Comparison of ENCODE assay signal across 17 mouse cellular contexts in genomic region chr4:154943323-154944039, GRCm38 (mm10). TPM values are rescaled to one million over a fixed set of nuclear protein-coding genes. Genes with fewer than 3 reads are reported as not detected.
DNase-seq lines count a peak whose midpoint lies in the region; ATAC-seq and TF ChIP-seq lines count a peak whose summit lies in the region.
"Had no signal": no experiment of that assay in that cellular context is flagged by ENCODE, and none has a peak within 500 bp of the region (broad histone marks: within the 10 kb centered on the region; RNA-seq: fewer than 3 reads in every experiment).

No protein-coding gene starts in this region.

- H3K9ac ChIP-seq in liver, embryonic 13.5 days, result peak overlapping the region; percentile 14
- no peak overlapping the region for H3K9ac ChIP-seq in liver, embryonic 11.5 days (ENCODE audit: low read depth, low read length)
- peak overlapping the region; percentile 38 for H3K9ac ChIP-seq in ES-E14 (ENCODE audit: insufficient read depth, low read depth, low read length, poor library complexity, severe bottlenecking)
- peak overlapping the region; percentile 34 for H3K9ac ChIP-seq in liver, embryonic 14.5 days (replicated peaks)
- H3K9ac ChIP-seq in lung, postnatal 0 days (replicated peaks; ENCODE audit: low read depth), result no peak overlapping the region
- H3K9ac ChIP-seq: heart, embryonic 15.5 days; kidney, embryonic 15.5 days; lung, embryonic 15.5 days had no signal

- WGBS in liver, embryonic 13.5 days (ENCODE audit: insufficient replicate concordance), result 72% methylated on average over 6 of the region's 6 CpGs
- 82% methylated on average over 6 of the region's 6 CpGs for WGBS in liver, embryonic 11.5 days
- WGBS in liver, embryonic 14.5 days (ENCODE audit: insufficient replicate concordance), result 71% methylated on average over 6 of the region's 6 CpGs
- WGBS in lung, postnatal 0 days, result 80% methylated on average over 6 of the region's 6 CpGs

- H3K36me3 ChIP-seq in liver, embryonic 13.5 days, result no peaks in the 10 kb centered on the region
- H3K36me3 ChIP-seq in liver, embryonic 11.5 days (ENCODE audit: control insufficient read depth, insufficient read depth, low read length), result no peaks in the 10 kb centered on the region
- no peaks in the 10 kb centered on the region for H3K36me3 ChIP-seq in ES-E14 (ENCODE audit: control insufficient read depth, insufficient read depth, low read length, poor library complexity, severe bottlenecking)
- H3K36me3 ChIP-seq in liver, embryonic 14.5 days (replicated peaks; ENCODE audit: control insufficient read depth, insufficient read depth, low read depth), result no peaks in the 10 kb centered on the region
- no peaks in the 10 kb centered on the region for H3K36me3 ChIP-seq in lung, postnatal 0 days (ENCODE audit: insufficient read depth, low read length)
- H3K36me3 ChIP-seq: heart, embryonic 15.5 days; kidney, embryonic 15.5 days; lung, embryonic 15.5 days had no signal

- no peak overlapping the region for H3K4me2 ChIP-seq in liver, embryonic 13.5 days
- no peak overlapping the region for H3K4me2 ChIP-seq in liver, embryonic 11.5 days
- H3K4me2 ChIP-seq in liver, embryonic 14.5 days (ENCODE audit: low read depth), result no peak overlapping the region
- H3K4me2 ChIP-seq in lung, postnatal 0 days (replicated peaks; ENCODE audit: low read depth, low read length), result no peak overlapping the region
- H3K4me2 ChIP-seq: heart, embryonic 15.5 days; kidney, embryonic 15.5 days; lung, embryonic 15.5 days had no signal

- H3K4me1 ChIP-seq in liver, embryonic 13.5 days (replicated peaks), result peaks cover 18% of the 10 kb centered on the region
- H3K4me1 ChIP-seq in liver, embryonic 11.5 days (replicated peaks; ENCODE audit: control insufficient read depth, insufficient read depth, low read length), result no peaks in the 10 kb centered on the region
- H3K4me1 ChIP-seq in ES-E14 (ENCODE audit: control insufficient read depth in 2 of 2, insufficient read depth in 2 of 2, low read length in 2 of 2, poor library complexity in 1 of 2), result peaks cover 0 to 14% of the 10 kb centered on the region in 2 experiments; a peak in 1 of 4 replicates
- peaks cover 5 to 7% of the 10 kb centered on the region in 2 experiments for H3K4me1 ChIP-seq in liver, embryonic 14.5 days (replicated peaks; ENCODE audit: control insufficient read depth in 2 of 2, insufficient read depth in 2 of 2, low read length in 1 of 2)
- H3K4me1 ChIP-seq in lung, postnatal 0 days (ENCODE audit: insufficient read depth, low read depth, low read length), result no peaks in the 10 kb centered on the region

- H3K4me3 ChIP-seq in liver, embryonic 13.5 days (replicated peaks), result no peak overlapping the region
- H3K4me3 ChIP-seq in liver, embryonic 11.5 days (ENCODE audit: low read depth, low read length), result no peak overlapping the region
- H3K4me3 ChIP-seq in ES-E14 (ENCODE audit: insufficient read depth in 1 of 2, low read depth in 1 of 2, low read length in 2 of 2, poor library complexity in 1 of 2, severe bottlenecking in 1 of 2), result no peak overlapping the region
- H3K4me3 ChIP-seq in liver, embryonic 14.5 days (ENCODE audit: insufficient read depth in 1 of 2, low read depth in 2 of 2, low read length in 2 of 2), result no peak overlapping the region
- H3K4me3 ChIP-seq in lung, postnatal 0 days (ENCODE audit: low read depth, low read length), result no peak overlapping the region
- H3K4me3 ChIP-seq: heart, embryonic 15.5 days; kidney, embryonic 15.5 days; lung, embryonic 15.5 days; myocyte had no signal

- in situ Hi-C loops in ES-E14 (cut with MboI; ENCODE audit: low sequenced_read_pairs in 2 of 2, unreplicated experiment in 2 of 2), result no loop called here

- peaks cover 41% of the 10 kb centered on the region for H3K27me3 ChIP-seq in liver, embryonic 13.5 days
- H3K27me3 ChIP-seq in liver, embryonic 11.5 days (replicated peaks; ENCODE audit: control insufficient read depth, insufficient read depth, low read length), result peaks cover 8% of the 10 kb centered on the region
- peaks cover 8% of the 10 kb centered on the region for H3K27me3 ChIP-seq in liver, embryonic 14.5 days (ENCODE audit: control insufficient read depth, insufficient read depth, low read length)
- H3K27me3 ChIP-seq in lung, postnatal 0 days (replicated peaks; ENCODE audit: insufficient read depth, low read length), result no peaks in the 10 kb centered on the region

- ATAC-seq in liver, embryonic 13.5 days (ENCODE audit: low read depth), result no peak
- ATAC-seq in liver, embryonic 11.5 days (replicated peaks; ENCODE audit: low FRiP score), result no peak
- peak; percentile 13 for ATAC-seq in CD4-positive, CD25-positive, alpha-beta regulatory T cell, adult 4 months
- no peak for ATAC-seq in liver, embryonic 14.5 days (ENCODE audit: insufficient read depth)
- ATAC-seq in lung, postnatal 0 days, result no peak

- TF ChIP-seq EP300 in liver, embryonic 14.5 days (IDR thresholded peaks at IDR 0.05; ENCODE audit: low read depth), result no peak
- no peak for TF ChIP-seq EP300 in lung, postnatal 0 days (IDR thresholded peaks at IDR 0.05)

- no peak for DNase-seq in liver, embryonic 13.5 days
- no peak for DNase-seq in liver, embryonic 11.5 days (ENCODE audit: low spot score)
- DNase-seq in ES-E14 (ENCODE audit: low read depth, low spot score), result no peak
- DNase-seq in liver, embryonic 14.5 days (ENCODE audit: low read depth in 3 of 3, low spot score in 3 of 3), result no peak
- no peak for DNase-seq in urinary bladder, postnatal 36 days (ENCODE audit: low spot score in 2 of 2)
- no peak for DNase-seq in layer of hippocampus, postnatal 14 days (ENCODE audit: low spot score in 2 of 2)
- DNase-seq in lung, postnatal 0 days (ENCODE audit: low spot score), result no peak

- H3K27ac ChIP-seq in liver, embryonic 13.5 days, result peak overlapping the region; percentile 69
- H3K27ac ChIP-seq in liver, embryonic 11.5 days (ENCODE audit: low read depth, low read length), result no peak overlapping the region
- H3K27ac ChIP-seq in ES-E14 (ENCODE audit: insufficient read depth, low read depth, low read length, poor library complexity, severe bottlenecking), result no peak overlapping the region
- peak overlapping the region; percentile 44 for H3K27ac ChIP-seq in liver, embryonic 14.5 days
- no peak overlapping the region for H3K27ac ChIP-seq in lung, postnatal 0 days (ENCODE audit: low read length)
- H3K27ac ChIP-seq: heart, embryonic 15.5 days; kidney, embryonic 15.5 days; lung, embryonic 15.5 days; stomach, postnatal 0 days had no signal

- H3K9me3 ChIP-seq in liver, embryonic 13.5 days (replicated peaks), result no peaks in the 10 kb centered on the region
- H3K9me3 ChIP-seq in liver, embryonic 11.5 days (ENCODE audit: control insufficient read depth, low read length), result 0 out of 2 replicates have a peak, but pooled peaks cover 2% of the 10 kb centered on the region
- H3K9me3 ChIP-seq in ES-E14 (ENCODE audit: control insufficient read depth, insufficient read depth, low read depth, low read length), result no peaks in the 10 kb centered on the region
- no peaks in the 10 kb centered on the region for H3K9me3 ChIP-seq in liver, embryonic 14.5 days (ENCODE audit: control insufficient read depth, low read length)
- H3K9me3 ChIP-seq in lung, postnatal 0 days (ENCODE audit: low read length), result no peaks in the 10 kb centered on the region
- H3K9me3 ChIP-seq: heart, embryonic 15.5 days; kidney, embryonic 15.5 days; lung, embryonic 15.5 days had no signal

- no peak for TF ChIP-seq CTCF in liver, embryonic 14.5 days (IDR thresholded peaks at IDR 0.05; ENCODE audit: low read depth)
- TF ChIP-seq CTCF in lung, postnatal 0 days (IDR thresholded peaks at IDR 0.05), result no peak

RNA-seq across cellular contexts. Expression of gene Tnfrsf14, which starts 15.1 kb away (rescaled TPM):
- 49.5 and 51.7 TPM in 2 replicates for polyA plus RNA-seq in liver, embryonic 13.5 days (2015; fragmentation: Nextera tagmentation; extraction: Ambion mirVana)
- 23.1 and 24.4 TPM in 2 replicates for polyA plus RNA-seq in liver, embryonic 11.5 days (2014; fragmentation: Nextera tagmentation; extraction: Ambion mirVana)
- 10 to 100 TPM; 12.0 to 22.3 TPM for polyA plus RNA-seq in CD4-positive, CD25-positive, alpha-beta regulatory T cell, adult 4 months (2017; shearing (Covaris generic))
- total RNA-seq in ES-E14 (2012; rRNA removed), result 0.53 and 0.85 TPM in 2 replicates
- polyA plus RNA-seq in liver, embryonic 14.5 days (2012; rRNA removed), result 122 and 308 TPM in 2 replicates
- polyA plus RNA-seq in liver, embryonic 14.5 days (2014; fragmentation: Nextera tagmentation; extraction: Ambion mirVana), result 37.0 and 38.7 TPM in 2 replicates
- 1 to 10 TPM in 1 of 2 experiments, under 1 TPM in 1; 0.81 to 1.1 TPM for total RNA-seq in layer of hippocampus, postnatal 14 days (2021)
- 1.5 and 2.1 TPM in 2 replicates for polyA plus RNA-seq in lung, postnatal 0 days (2015; fragmentation: Nextera tagmentation; extraction: Ambion mirVana)
- polyA plus RNA-seq: forebrain, embryonic 14.5 days had no signal

RNA-seq across cellular contexts. Expression of gene Hes5, which starts 17.2 kb away (rescaled TPM):
- polyA plus RNA-seq in liver, embryonic 13.5 days (2015; fragmentation: Nextera tagmentation; extraction: Ambion mirVana), result 0.08 and 0.23 TPM in 2 replicates
- 0.63 TPM in 1 of 2 replicates, not detected in the other for polyA plus RNA-seq in liver, embryonic 11.5 days (2014; fragmentation: Nextera tagmentation; extraction: Ambion mirVana)
- polyA plus RNA-seq in CD4-positive, CD25-positive, alpha-beta regulatory T cell, adult 4 months (2017; shearing (Covaris generic)), result under 1 TPM in 1 of 2 experiments, not detected in 1; 0.59 TPM
- 0.18 and 1.3 TPM in 2 replicates for total RNA-seq in ES-E14 (2012; rRNA removed)
- polyA plus RNA-seq in liver, embryonic 14.5 days (2012; rRNA removed), result 0.04 and 0.16 TPM in 2 replicates
- not detected in 2 replicates for polyA plus RNA-seq in liver, embryonic 14.5 days (2014; fragmentation: Nextera tagmentation; extraction: Ambion mirVana)
- 10 to 100 TPM; 36.2 to 37.0 TPM for total RNA-seq in layer of hippocampus, postnatal 14 days (2021)
- 0.10 TPM in 1 of 2 replicates, not detected in the other for polyA plus RNA-seq in lung, postnatal 0 days (2015; fragmentation: Nextera tagmentation; extraction: Ambion mirVana)
- total RNA-seq: adrenal gland, adult 2 months; gastrocnemius, adult 18-20 months; megakaryocyte-erythroid progenitor cell, adult 5-6 weeks had no signal
- polyA plus RNA-seq: adrenal gland, adult 2 months; myocyte had no signal

RNA-seq across cellular contexts. Expression of gene Pank4, which starts 20.4 kb away (rescaled TPM):
- polyA plus RNA-seq in liver, embryonic 13.5 days (2015; fragmentation: Nextera tagmentation; extraction: Ambion mirVana), result 23.9 and 27.0 TPM in 2 replicates
- polyA plus RNA-seq in liver, embryonic 11.5 days (2014; fragmentation: Nextera tagmentation; extraction: Ambion mirVana), result 44.2 and 47.2 TPM in 2 replicates
- polyA plus RNA-seq in CD4-positive, CD25-positive, alpha-beta regulatory T cell, adult 4 months (2017; shearing (Covaris generic)), result 10 to 100 TPM; 40.8 to 61.1 TPM
- 29.3 and 50.1 TPM in 2 replicates for total RNA-seq in ES-E14 (2012; rRNA removed)
- 27.9 and 32.5 TPM in 2 replicates for polyA plus RNA-seq in liver, embryonic 14.5 days (2012; rRNA removed)
- polyA plus RNA-seq in liver, embryonic 14.5 days (2014; fragmentation: Nextera tagmentation; extraction: Ambion mirVana), result 19.5 and 21.6 TPM in 2 replicates
- total RNA-seq in layer of hippocampus, postnatal 14 days (2021), result 10 to 100 TPM; 29.8 to 35.0 TPM
- 20.5 and 23.0 TPM in 2 replicates for polyA plus RNA-seq in lung, postnatal 0 days (2015; fragmentation: Nextera tagmentation; extraction: Ambion mirVana)

RNA-seq across cellular contexts. Expression of gene Fam213b, which starts 44.5 kb away (rescaled TPM):
- 9.0 and 9.2 TPM in 2 replicates for polyA plus RNA-seq in liver, embryonic 13.5 days (2015; fragmentation: Nextera tagmentation; extraction: Ambion mirVana)
- 17.4 and 20.1 TPM in 2 replicates for polyA plus RNA-seq in liver, embryonic 11.5 days (2014; fragmentation: Nextera tagmentation; extraction: Ambion mirVana)
- polyA plus RNA-seq in CD4-positive, CD25-positive, alpha-beta regulatory T cell, adult 4 months (2017; shearing (Covaris generic)), result 10 to 100 TPM in 1 of 2 experiments, 1 to 10 TPM in 1; 5.4 to 11.3 TPM
- total RNA-seq in ES-E14 (2012; rRNA removed), result 13.4 and 15.7 TPM in 2 replicates
- 4.0 and 5.8 TPM in 2 replicates for polyA plus RNA-seq in liver, embryonic 14.5 days (2012; rRNA removed)
- 9.3 and 9.8 TPM in 2 replicates for polyA plus RNA-seq in liver, embryonic 14.5 days (2014; fragmentation: Nextera tagmentation; extraction: Ambion mirVana)
- 10 to 100 TPM; 34.2 to 40.9 TPM for total RNA-seq in layer of hippocampus, postnatal 14 days (2021)
- 16.8 and 18.9 TPM in 2 replicates for polyA plus RNA-seq in lung, postnatal 0 days (2015; fragmentation: Nextera tagmentation; extraction: Ambion mirVana)

Comparison
In these comparisons a context has a peak if more than half of its experiments do, and no peak if none do; other contexts are left out.
1. H3K27ac ChIP-seq: peak in liver, embryonic 13.5 days (single experiment) and liver, embryonic 14.5 days (single experiment); none in liver, embryonic 11.5 days (single experiment), ES-E14 (single experiment) and lung, postnatal 0 days (single experiment).
2. H3K9ac ChIP-seq: peak in liver, embryonic 13.5 days (single experiment), ES-E14 (single experiment) and liver, embryonic 14.5 days (single experiment); none in liver, embryonic 11.5 days (single experiment) and lung, postnatal 0 days (single experiment).